Mouse (Mus musculus) cerebellum, adult 2 months (tissue): ENCODE measurements around the gene Tmem184b.

Source experiments
- CTCF ChIP-seq: fragments of 200-500 bp; IDR thresholded peaks from 2 replicates; pipeline ENCODE4 v1.5.1; 2011; ENCODE audit warnings: low read depth, mild to moderate bottlenecking, control low read depth, low read length, moderate library complexity, borderline replicate concordance; ENCODE audit not compliant: insufficient read depth
- POLR2A ChIP-seq: fragments of 200-500 bp; IDR thresholded peaks from 2 replicates; pipeline ENCODE4 v1.6.1; 2011; ENCODE audit warnings: low read length, control low read depth, borderline replicate concordance; ENCODE audit not compliant: insufficient read depth

GRCm38 (mm10) chr15:79356481-79356880 is 46.9 kb downstream of the Tmem184b start:
- no peak for TF ChIP-seq CTCF
- no peak for TF ChIP-seq POLR2A
